Mouse (Mus musculus) layer of hippocampus, postnatal 14 days (tissue): ENCODE data around the gene Zfp120. TPM values are rescaled to one million over a fixed set of nuclear protein-coding genes. Genes with fewer than 3 reads are reported as not detected.
"Not testable (repeated sequence)": the region's sequence is repeated elsewhere in the genome, so short reads cannot be mapped to it uniquely, and the experiment has no call there.

ENCODE experiments used
- DNase-seq, 2 experiments: peaks; one replicate each; pipeline ENCODE4 v3.0.0; 2021 to 2022; ENCODE audit warnings: low spot score in 2 of 2, mixed read lengths in 1 of 2
- long read RNA-seq, 2 experiments: library from polyadenylated mRNA; stranded (forward); transcript quantifications; one replicate each; pipeline ENCODE4 v2.0.0; 2021
- total RNA-seq, 2 experiments: library from RNA; stranded (reverse); gene quantifications; 2 replicates each; pipeline ENCODE4 v1.2.3; 2021

Zfp120 gene
- 10 to 100 TPM in 1 of 2 experiments, 1 to 10 TPM in 1; 9.5 to 10.8 TPM for total RNA-seq
- long read RNA-seq, experiment 1, full-length matches to known transcripts, result 12 of 12 reads
- long read RNA-seq, experiment 1, partial matches to known transcripts, result 0 of 12 reads
- long read RNA-seq, experiment 1, other reads (novel, unspliced or antisense), result 0 of 12 reads
- long read RNA-seq, experiment 2, full-length matches to known transcripts, result 14 of 14 reads
- long read RNA-seq, experiment 2, partial matches to known transcripts, result 0 of 14 reads
- long read RNA-seq, experiment 2, other reads (novel, unspliced or antisense), result 0 of 14 reads

- DNase-seq, result peak; percentile 86 to 95
These were observed at the start of gene Zfp120 for GRCm38 (mm10) chr2:150136435-150136897. TSS of gene Zfp120 (minus strand) at chr2:150136708.

DNA sequence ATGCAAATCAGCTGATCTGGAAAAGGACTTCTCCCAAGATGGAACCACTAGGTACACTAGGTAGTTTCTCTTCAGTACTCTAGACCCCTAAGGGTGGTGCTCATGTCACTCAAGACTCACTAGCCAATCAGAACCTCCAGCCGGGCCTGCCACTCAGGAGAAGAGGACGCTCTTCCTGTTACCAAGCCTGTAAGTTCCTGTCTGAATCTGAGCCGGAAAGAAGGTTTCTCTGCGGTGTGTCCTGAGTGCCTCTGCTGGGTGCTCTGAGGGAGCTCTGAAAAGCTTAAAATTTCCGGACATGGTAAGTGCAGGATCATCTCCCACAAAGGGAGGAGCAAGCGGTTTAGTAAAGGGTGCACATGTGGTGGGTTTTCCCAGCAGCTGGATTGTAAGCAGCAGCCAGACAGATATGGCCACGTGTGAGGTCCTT, 45.1 kb upstream of the Zfp120 start, which contains the start of gene Gm14139:
TSS of gene Gm14139 (plus strand) at position 186 of the 430 bp plus-strand sequence.
- not testable (repeated sequence) for DNase-seq

DNA sequence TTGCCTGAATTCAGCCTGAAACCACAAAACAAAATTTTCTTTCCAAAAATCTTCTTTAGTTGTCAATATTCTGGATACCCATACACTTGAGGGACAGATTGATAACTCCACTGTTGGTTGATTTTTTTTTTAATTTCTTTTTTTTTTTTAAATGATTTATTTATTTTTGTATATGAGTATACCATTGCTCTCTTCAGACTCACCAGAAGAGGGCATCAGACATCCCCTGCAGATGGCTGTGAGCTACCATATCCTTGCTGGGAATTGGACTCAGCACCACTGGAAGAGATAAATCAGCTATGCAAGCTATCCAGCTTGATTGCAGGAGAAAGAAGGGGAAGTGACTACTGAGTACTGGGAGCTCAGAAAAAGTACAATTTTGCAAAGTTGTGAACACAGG, 44.5 kb upstream of the Zfp120 start:
- not testable (repeated sequence) for DNase-seq

DNA sequence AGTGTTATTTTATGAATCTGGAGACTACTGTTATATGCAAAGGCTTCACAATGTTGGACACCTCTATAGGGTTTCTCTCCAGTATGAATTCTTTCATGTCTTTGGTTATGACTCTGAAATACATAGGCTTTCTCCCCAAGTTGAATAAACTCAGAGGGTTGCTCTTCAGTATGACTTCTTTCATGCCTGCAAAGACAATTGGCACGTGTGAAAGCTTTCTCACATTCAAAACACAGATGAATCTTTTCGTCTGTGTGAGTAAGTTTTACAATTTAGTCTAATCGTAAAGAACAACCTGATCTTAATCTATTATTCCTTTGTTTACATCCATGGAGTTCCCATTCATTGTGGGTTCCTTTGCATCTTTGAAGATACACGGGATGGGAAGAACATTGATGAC, 43.1 kb upstream of the Zfp120 start, which contains the start of gene Gm10770:
TSS of gene Gm10770 (minus strand) at position 101 of the 400 bp plus-strand sequence.
- DNase-seq, result not testable (repeated sequence)

DNA sequence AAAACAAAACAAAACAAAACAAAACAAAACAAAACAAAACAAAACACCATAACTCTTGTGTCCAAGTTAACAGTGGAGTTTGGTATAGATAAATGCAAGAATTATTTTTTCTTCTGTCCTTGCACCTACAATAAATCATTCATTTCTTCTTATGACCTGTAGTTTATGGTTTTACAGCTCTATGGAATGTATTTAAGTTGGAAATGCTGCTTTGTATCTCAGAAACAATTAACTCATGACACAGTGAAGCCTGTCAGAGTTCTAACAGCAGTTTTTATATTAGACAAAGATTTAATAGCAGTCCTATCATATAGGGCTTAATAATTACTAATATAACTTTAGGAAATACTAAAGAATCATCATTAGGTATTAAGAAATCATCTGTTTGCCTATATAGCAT, 37.3 kb upstream of the Zfp120 start:
- DNase-seq, result no peak

- no peak for DNase-seq
These were observed 30.2 kb upstream of the Zfp120 start for GRCm38 (mm10) chr2:150166703-150167102.

- no peak for DNase-seq
These were observed 3.7 kb downstream of the Zfp120 start for GRCm38 (mm10) chr2:150132773-150133172.

GRCm38 (mm10) chr2:150132002-150132401, 4.5 kb downstream of the Zfp120 start:
- not testable (repeated sequence) for DNase-seq

GRCm38 (mm10) chr2:150111247-150111912, 25.1 kb downstream of the Zfp120 start:
- DNase-seq, result no peak

DNA sequence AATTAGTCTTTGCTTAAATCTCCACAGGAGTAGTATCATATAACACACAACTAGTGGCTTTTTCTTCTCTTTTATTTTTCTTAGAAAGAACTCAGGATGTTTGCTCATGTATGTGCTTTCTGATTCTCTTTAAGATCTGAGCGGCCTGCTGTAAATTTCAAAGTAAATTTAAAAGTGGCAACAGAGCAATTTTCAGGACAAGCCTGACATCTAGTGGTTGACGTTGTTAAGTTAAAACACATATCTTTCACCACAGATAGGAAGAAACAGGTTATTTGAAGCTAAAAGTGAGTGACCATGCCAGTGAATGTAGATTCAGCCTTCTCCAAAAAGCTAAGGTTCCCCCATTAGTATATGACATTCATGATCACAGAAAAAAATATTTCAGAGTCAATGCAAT, 36.9 kb downstream of the Zfp120 start:
- peak; percentile 6 to 76 for DNase-seq

Other genes with a start within 250 kb of the Zfp120 start
- gene Gm10770, start 43.0 kb upstream of the Zfp120 start, total RNA-seq, result not detected
- gene Gm14139, start 45.0 kb upstream of the Zfp120 start, total RNA-seq, result not detected
- gene Zfp937, start 81.4 kb upstream of the Zfp120 start, total RNA-seq, result 10 to 100 TPM in 1 of 2 experiments, 1 to 10 TPM in 1; 9.1 to 11.9 TPM
- gene Gm21994, start 118.9 kb upstream of the Zfp120 start, total RNA-seq, result 1 to 10 TPM; 6.5 to 8.6 TPM
- under 1 TPM; 0.14 to 0.35 TPM for gene Gm14124, start 120.8 kb upstream of the Zfp120 start, total RNA-seq
- 1 to 10 TPM in 1 of 2 experiments, not detected in 1; 2.5 TPM for gene Gm10130, start 187.0 kb upstream of the Zfp120 start, total RNA-seq
- gene 3300002I08Rik, start 226.1 kb upstream of the Zfp120 start, total RNA-seq, result 1 to 10 TPM; 7.1 to 8.8 TPM